Mouse (Mus musculus): ENCODE data around the gene Tmem38a.

Gene Tmem38a

DNA sequence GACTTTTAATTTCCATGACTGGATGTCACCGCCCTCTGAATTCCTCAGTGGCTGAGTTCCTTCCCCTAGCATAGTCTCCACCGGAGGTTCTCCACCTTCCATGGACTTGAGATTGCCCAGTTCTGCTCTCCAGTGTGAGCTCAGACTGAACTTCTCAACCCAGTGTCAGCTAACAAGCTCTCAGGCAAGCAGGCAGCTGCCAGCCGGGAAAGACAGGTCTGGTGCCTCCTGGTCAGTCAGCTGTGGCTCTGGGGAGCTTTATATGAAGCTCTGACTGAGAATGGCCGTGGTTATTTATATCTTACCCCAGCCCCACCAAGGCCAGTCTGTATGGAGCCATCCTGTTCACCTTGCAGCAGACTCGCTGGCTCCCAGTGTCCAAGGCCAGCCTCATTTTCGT lies 12.5 kb downstream of the Tmem38a start:
- no peak for DNase-seq (ENCODE audit: low spot score)

DNA sequence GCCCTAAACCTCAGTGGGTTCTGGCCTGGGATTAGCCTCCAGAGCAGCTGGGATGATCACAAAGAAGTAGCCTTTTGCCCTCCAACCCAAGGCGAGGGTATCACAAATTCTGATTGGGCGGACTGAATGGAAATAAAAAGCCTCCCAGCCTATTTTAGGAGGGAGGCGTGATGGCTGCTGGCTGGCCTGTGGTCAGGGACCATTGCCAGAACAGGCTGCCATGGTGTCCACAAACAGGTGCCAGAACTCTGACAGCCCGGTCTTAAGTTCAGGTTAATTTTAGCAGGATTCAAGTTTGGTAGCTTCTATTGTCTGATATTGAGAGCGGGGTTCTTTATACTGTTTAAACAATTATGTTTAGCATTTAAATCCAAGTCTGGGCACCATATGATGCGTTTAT lies 16.0 kb downstream of the Tmem38a start:
- DNase-seq (ENCODE audit: low spot score): no peak

DNA sequence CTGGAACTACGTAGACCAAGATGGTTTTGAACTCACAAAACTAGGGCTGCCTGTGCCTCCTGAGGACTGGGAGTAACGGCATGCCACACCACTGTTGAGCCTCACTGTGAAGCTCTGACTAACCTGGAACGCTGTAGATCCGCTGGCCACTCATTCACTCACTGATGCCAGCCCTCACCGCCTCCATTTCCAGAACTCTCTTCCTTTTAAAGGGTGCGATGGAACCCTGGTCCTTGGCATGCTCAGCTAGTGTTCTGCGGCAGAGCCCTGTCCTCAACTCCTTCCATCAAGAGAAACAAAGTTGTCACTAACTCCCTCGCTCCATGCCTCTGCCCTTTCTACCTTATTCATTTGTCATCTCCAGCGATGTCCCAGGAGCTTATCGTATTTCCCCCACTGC lies 17.0 kb downstream of the Tmem38a start:
- DNase-seq (ENCODE audit: low spot score): no peak

DNA sequence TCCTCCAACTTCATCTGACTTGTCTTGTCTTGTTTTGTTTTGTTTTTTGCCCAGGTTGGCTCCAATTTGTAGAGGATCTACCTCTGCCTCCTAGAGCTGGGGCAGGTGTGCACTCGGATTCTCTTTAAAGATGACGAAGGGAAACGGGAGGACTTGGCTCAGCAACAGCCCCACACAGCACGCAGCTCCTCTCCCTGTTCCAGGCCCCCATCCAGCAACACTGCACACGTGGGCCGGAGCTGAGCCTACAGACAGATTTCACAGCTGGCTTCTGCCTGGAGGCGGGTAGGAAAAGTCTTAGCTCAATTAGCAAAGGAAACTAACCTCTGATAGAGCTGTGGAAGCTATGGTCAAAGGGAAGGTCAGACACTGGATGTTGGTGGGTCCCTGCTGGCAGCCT lies 17.4 kb downstream of the Tmem38a start:
- DNase-seq (ENCODE audit: low spot score): peak; percentile 75

DNA sequence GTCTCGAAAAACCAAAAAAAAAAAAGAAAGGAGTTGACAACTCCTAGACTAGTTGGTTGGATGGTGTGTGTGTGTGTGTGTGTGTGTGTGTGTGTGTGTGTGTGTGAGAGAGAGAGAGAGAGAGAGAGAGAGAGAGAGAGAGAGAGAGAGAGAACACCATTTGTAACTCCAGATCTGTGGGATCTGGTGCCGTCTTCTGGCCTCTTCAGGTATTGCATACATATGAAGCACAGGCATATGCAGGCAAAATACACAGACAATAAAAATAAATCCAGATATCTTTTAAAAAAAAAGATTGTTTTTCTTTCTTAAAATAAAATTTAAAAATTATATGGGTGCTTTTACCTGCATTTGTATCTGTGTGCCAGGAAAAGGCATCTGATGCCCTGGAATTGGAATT lies 18.3 kb downstream of the Tmem38a start:
- DNase-seq (ENCODE audit: low spot score): peak; percentile 63

Data from layer of hippocampus, adult 11-12 months (tissue).